Mouse (Mus musculus) lung, postnatal 0 days (tissue): ENCODE measurements around the gene Specc1. TPM values are rescaled to one million over a fixed set of nuclear protein-coding genes. Genes with fewer than 3 reads are reported as not detected.

ENCODE experiments used
- ATAC-seq: fragments of 200-750 bp; cut with Nextera tagmentation; 2 replicates; pipeline ENCODE4 v1.8.0; 2017; ENCODE audit warnings: moderate library complexity
- DNase-seq: peaks from one replicate; pipeline ENCODE4 v3.0.0-alpha.2; 2016; ENCODE audit warnings: low spot score
- H3K27ac ChIP-seq: fragments of 300-500 bp; sonication (generic); 2 replicates; pipeline ENCODE4 v1.5.1; 2014; ENCODE audit warnings: antibody characterized with exemption, mild to moderate bottlenecking, low read length, mixed read lengths
- H3K27me3 ChIP-seq: fragments of 300-500 bp; sonication (generic); replicated peaks from 2 replicates; pipeline ENCODE4 v1.6.1; 2014; ENCODE audit warnings: low read length, mixed read lengths; ENCODE audit not compliant: insufficient read depth
- H3K36me3 ChIP-seq: fragments of 300-500 bp; sonication (generic); 2 replicates; pipeline ENCODE4 v1.6.1; 2014; ENCODE audit warnings: low read length, mixed read lengths; ENCODE audit not compliant: insufficient read depth
- H3K4me1 ChIP-seq: fragments of 300-500 bp; sonication (generic); 2 replicates; pipeline ENCODE4 v1.6.1; 2014; ENCODE audit warnings: antibody characterized with exemption, low read depth, low read length, mixed read lengths; ENCODE audit not compliant: insufficient read depth
- H3K4me2 ChIP-seq: fragments of 300-500 bp; sonication (generic); replicated peaks from 2 replicates; pipeline ENCODE4 v1.6.1; 2014; ENCODE audit warnings: low read depth, mild to moderate bottlenecking, low read length, moderate library complexity, mixed read lengths
- H3K4me3 ChIP-seq: fragments of 300-500 bp; sonication (generic); 2 replicates; pipeline ENCODE4 v1.5.1; 2014; ENCODE audit warnings: low read depth, low read length
- H3K9ac ChIP-seq: fragments of 300-500 bp; sonication (generic); replicated peaks from 2 replicates; pipeline ENCODE4 v1.6.1; 2014; ENCODE audit warnings: low read depth, mild to moderate bottlenecking
- H3K9me3 ChIP-seq: fragments of 300-500 bp; sonication (generic); 2 replicates; pipeline ENCODE4 v1.6.1; 2016; ENCODE audit warnings: low read length, mixed read lengths
- CTCF ChIP-seq: IDR thresholded peaks from 2 replicates; pipeline ENCODE4 v1.5.1; 2016; ENCODE audit warnings: antibody characterized with exemption, mild to moderate bottlenecking
- EP300 ChIP-seq: IDR thresholded peaks from 2 replicates; pipeline ENCODE4 v1.6.1; 2016; ENCODE audit warnings: antibody characterized with exemption, mild to moderate bottlenecking, control low read depth
- WGBS: fragments of 180-500 bp; shearing (Covaris S2); extraction: QIAGEN DNeasy Blood & Tissue Kit; methylation state at CpG from one replicate; pipeline ENCODE4 v1.1.7; 2014; 5-methylcytosine and 5-hydroxymethylcytosine counted together
- polyA plus RNA-seq: library from polyadenylated mRNA; unstranded; fragments of >200 nt; fragmentation: Nextera tagmentation; extraction: Ambion mirVana; gene quantifications from 2 replicates; pipeline ENCODE4 v1.2.1, GENCODE M21; 2015

Specc1 gene
- 14.7 and 18.6 TPM in 2 replicates for polyA plus RNA-seq

DNA sequence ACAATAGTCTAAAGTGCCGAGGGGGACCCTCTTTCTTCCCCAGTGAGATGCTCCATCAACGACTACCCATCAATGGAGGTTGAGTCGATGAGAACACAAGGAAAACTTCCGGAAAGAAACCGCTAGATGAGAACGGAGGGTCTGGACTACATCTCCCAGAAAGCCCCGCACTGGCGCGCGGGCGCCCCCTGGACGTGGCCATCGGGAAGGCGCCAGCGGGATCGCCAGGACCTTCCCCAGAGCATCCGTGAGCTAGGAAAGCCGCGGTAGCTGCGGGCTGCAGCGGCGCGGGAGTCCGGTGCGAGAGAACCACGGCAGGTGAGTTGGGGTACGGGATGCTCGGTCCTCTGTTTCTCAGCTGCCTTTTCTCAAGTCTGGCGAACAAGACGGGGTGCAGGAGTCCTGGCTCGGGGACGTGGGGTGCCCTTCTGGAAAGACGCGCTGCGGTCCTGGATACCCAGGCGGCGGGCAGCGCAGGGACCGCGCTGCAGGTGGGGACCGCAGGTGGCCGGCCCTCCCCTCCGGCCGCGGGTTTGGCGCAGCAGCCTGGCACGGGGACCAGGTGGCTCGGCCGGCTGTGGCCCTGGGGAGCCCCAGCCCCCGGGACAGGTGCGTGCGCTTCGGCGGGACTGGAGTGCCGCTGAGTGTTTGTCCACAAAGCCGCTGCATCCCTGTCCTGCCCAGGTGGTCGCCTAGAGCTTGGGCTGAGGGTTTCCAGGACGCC, at the start of gene Specc1:
Specc1 (plus strand) TSS at position 192 of the 724 bp plus-strand sequence.
- Histone ChIP-seq H3K4me2 (peak within 1 kb of the TSS; percentile 85), H3K36me3 (no peaks in the 10 kb centered on the region), H3K4me3 (peak within 1 kb of the TSS; percentile 47), H3K27me3 (peaks cover 12% of the 10 kb centered on the region; the same call in 1 of the 2 replicates), H3K9ac (no peak within 1 kb of the TSS), H3K4me1 (0 out of 2 replicates have a peak, but pooled peaks cover 3% of the 10 kb centered on the region), H3K9me3 (no peaks in the 10 kb centered on the region), H3K27ac (no peak within 1 kb of the TSS)
- WGBS: under 1% methylated on average over 49 of the region's 58 CpGs
- ATAC-seq (peak; percentile 96), DNase-seq (peak; percentile 83)
- TF ChIP-seq CTCF (peak; percentile 94), EP300 (no peak)

DNA sequence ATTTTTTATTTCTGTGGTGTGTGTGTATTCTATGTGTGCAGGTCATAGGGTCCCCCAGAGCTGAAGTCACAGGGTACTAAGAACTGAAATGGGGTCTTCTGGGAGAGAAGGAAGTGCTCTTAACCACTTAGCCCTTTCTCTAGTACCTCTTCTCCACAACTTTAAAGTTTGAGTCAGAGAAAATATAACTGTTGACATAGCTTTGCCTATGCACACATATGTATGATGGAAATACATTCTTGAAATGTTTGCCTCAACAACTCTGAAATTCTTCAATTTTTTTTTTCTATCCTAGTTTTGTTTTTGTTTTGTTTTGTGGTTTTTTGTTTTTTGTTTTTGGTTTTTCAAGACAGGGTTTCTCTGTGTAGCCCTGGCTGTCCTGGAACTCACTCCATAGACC, 48.2 kb upstream of the Specc1 start:
- peak; percentile 55 for ATAC-seq
- TF ChIP-seq EP300 (peak; percentile 48; the same call in 1 of the 2 replicates), CTCF (no peak)
- H3K4me2 ChIP-seq: no peak overlapping the region
- peaks cover 22% of the 10 kb centered on the region for H3K36me3 ChIP-seq
- no peak overlapping the region for H3K9ac ChIP-seq
- no peak overlapping the region for H3K4me3 ChIP-seq
- no peaks in the 10 kb centered on the region for H3K27me3 ChIP-seq
- H3K4me1 ChIP-seq: no peaks in the 10 kb centered on the region
- no peaks in the 10 kb centered on the region for H3K9me3 ChIP-seq
- H3K27ac ChIP-seq: no peak overlapping the region
- DNase-seq: peak; percentile 54

DNA sequence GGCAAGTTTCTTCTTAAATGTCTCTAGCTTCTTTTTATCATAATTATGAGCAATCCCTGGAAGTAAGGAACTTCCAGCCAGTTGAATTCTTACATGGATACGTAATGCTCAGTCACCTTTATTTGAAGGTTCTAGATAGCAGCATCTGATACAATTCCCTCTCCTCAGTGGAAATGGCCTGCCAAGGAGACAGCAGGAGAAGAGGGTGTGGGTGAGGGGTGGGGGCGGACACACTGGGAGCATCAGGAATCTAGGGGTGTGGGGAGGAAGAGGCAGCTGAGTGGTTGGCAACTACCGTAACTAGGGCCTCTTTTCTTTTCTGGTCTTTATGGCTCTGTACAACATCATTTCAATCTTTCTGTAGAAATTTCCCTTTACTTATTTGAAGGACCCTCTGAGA, 36.9 kb upstream of the Specc1 start:
- TF ChIP-seq EP300: no peak
- no peak for TF ChIP-seq CTCF
- 92% methylated on average over 3 of the region's 3 CpGs for WGBS
- ATAC-seq: no peak
- Histone ChIP-seq H3K4me3 (no peak overlapping the region), H3K4me2 (no peak overlapping the region), H3K9me3 (no peaks in the 10 kb centered on the region), H3K27me3 (no peaks in the 10 kb centered on the region), H3K36me3 (peaks cover 11% of the 10 kb centered on the region; the same call in 1 of the 2 replicates), H3K27ac (no peak overlapping the region), H3K4me1 (no peaks in the 10 kb centered on the region), H3K9ac (no peak overlapping the region)
- DNase-seq: no peak

DNA sequence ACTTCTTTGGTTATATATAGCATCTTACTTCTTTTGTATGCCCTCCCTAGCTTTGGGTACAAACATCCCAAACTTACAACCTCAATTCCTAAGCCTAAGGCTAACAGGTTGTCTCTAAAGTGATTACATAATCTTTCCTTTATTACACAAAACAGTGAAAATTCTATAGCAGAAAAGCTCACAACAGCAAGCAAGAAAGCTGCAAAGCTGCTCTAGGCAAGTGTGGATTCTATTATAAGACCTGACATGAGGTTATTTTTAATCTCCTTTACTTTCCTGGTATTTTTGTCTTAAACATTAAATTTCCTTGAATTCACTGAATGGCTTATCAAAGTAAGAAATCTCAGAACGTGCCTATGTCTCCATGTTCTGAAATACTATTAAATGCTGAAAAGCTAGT, 33.3 kb upstream of the Specc1 start:
- peaks cover 2% of the 10 kb centered on the region; the same call in 1 of the 2 replicates for H3K4me1 ChIP-seq
- no peak overlapping the region for H3K27ac ChIP-seq
- no peak overlapping the region for H3K4me3 ChIP-seq
- ATAC-seq (no peak), DNase-seq (no peak)
- 0 out of 2 replicates have a peak, but pooled peaks cover 5% of the 10 kb centered on the region for H3K36me3 ChIP-seq
- H3K9ac ChIP-seq: no peak overlapping the region
- TF ChIP-seq CTCF: no peak
- no peak for TF ChIP-seq EP300
- 52% methylated on average over 1 of the region's 1 CpGs for WGBS
- H3K27me3 ChIP-seq: no peaks in the 10 kb centered on the region
- no peaks in the 10 kb centered on the region for H3K9me3 ChIP-seq
- no peak overlapping the region for H3K4me2 ChIP-seq

DNA sequence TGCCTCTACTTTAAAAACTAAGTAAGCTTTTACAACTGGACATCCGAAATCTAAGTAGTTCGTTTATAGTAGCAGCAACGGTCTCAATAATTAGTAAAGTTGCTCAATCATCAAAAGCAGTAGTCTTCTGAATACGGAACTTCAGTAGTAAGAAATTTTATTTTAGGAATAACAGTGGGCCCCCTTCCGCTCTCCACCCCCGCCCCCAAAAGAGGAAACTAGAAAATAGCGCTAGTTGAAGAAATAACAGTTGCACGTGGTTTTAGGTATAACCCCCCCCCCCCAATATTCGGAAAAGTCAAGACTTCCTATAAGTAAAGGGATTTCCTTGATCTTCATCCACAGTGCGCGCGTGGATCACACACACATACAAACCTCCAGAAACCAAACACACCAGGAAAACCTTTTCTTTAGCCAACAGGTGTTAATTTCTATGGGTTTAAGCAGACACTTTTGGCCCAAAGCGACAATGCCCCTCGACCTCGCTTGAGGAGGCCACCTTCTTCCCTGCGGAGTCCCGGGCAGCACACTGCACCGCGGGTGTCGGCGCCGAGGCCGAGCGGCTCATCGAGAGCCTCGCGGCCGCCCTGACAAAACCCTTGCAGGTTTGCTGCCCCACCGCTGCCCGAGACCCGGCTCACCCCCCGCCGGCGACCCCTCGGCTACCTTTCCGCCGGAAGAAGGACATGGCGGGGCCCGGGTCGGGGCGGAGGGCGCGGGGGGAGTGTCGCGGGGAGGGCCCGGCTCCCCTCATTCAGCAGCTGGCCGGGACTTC, 27.1 kb upstream of the Specc1 start:
- Histone ChIP-seq H3K36me3 (no peaks in the 10 kb centered on the region), H3K27ac (peak overlapping the region; percentile 94), H3K4me2 (peak overlapping the region; percentile 72), H3K9me3 (no peaks in the 10 kb centered on the region), H3K4me1 (peaks cover 9% of the 10 kb centered on the region; the same call in 1 of the 2 replicates), H3K27me3 (no peaks in the 10 kb centered on the region), H3K4me3 (peak overlapping the region; percentile 98), H3K9ac (peak overlapping the region; percentile 89)
- TF ChIP-seq CTCF (no peak), EP300 (no peak)
- WGBS: under 1% methylated on average over 33 of the region's 47 CpGs
- peak; percentile 50 for ATAC-seq
- DNase-seq: peak; percentile 26

DNA sequence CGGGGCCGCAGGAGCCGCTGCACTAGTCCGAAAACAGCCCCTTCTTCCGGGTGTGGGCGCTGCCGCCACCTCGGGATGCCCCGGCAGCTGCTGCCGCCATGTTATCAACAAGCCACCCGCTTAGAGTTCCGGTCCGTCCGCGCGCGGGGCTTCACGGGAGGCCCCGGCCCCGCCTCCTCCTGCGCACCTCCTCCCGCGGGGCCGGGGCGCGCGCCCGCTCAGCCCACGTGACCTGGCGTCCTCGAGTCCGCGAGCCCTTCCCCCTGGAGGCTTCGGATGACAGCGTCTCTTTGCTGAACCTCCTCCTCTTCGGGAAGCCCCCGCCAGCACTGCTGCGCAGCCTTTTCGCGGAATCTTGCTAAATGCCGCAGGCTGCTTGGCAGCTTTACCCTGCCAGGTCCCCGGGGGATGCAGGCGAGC, 26.5 kb upstream of the Specc1 start, which contains the start of gene Akap10:
Akap10 (minus strand) TSS at position 155 of the 420 bp plus-strand sequence.
- ATAC-seq: peak; percentile 99

More for the DNA sequence above, 26.5 kb upstream of the Specc1 start, which contains the start of gene Akap10:
- peak within 1 kb of the TSS; percentile 72 for H3K4me2 ChIP-seq
- no peaks in the 10 kb centered on the region for H3K36me3 ChIP-seq
- TF ChIP-seq CTCF: no peak
- peak within 1 kb of the TSS; percentile 89 for H3K9ac ChIP-seq
- H3K9me3 ChIP-seq: no peaks in the 10 kb centered on the region
- no peaks in the 10 kb centered on the region for H3K27me3 ChIP-seq
- peak within 1 kb of the TSS; percentile 94 for H3K27ac ChIP-seq
- DNase-seq: peak; percentile 98
- peaks cover 9% of the 10 kb centered on the region; the same call in 1 of the 2 replicates for H3K4me1 ChIP-seq
- peak within 1 kb of the TSS; percentile 98 for H3K4me3 ChIP-seq
- WGBS: under 1% methylated on average over 39 of the region's 43 CpGs
